Mouse (Mus musculus) kidney, postnatal 0 days (tissue): ENCODE results near the gene Sgms1. TPM values are rescaled to one million over a fixed set of nuclear protein-coding genes. Genes with fewer than 3 reads are reported as not detected.

ENCODE experiments used
- ATAC-seq: fragments of 200-750 bp; cut with Nextera tagmentation; replicated peaks from 2 replicates; pipeline ENCODE4 v1.8.0; 2017; ENCODE audit warnings: low read depth, moderate number of reproducible peaks, moderate TSS enrichment, moderate library complexity; ENCODE audit not compliant: low FRiP score
- DNase-seq: peaks from one replicate; pipeline ENCODE4 v3.0.0-alpha.2; 2016; ENCODE audit warnings: low spot score
- H3K27ac ChIP-seq: fragments of 300-500 bp; sonication (generic); 2 replicates; pipeline ENCODE4 v1.5.1; 2014; ENCODE audit warnings: mild to moderate bottlenecking
- H3K27me3 ChIP-seq: fragments of 300-500 bp; sonication (generic); 2 replicates; pipeline ENCODE4 v1.6.1; 2014; ENCODE audit warnings: low read length, mixed read lengths; ENCODE audit not compliant: insufficient read depth
- H3K36me3 ChIP-seq: fragments of 300-500 bp; sonication (generic); 2 replicates; pipeline ENCODE4 v1.6.1; 2014; ENCODE audit warnings: low read length, mixed read lengths; ENCODE audit not compliant: insufficient read depth
- H3K4me1 ChIP-seq: fragments of 300-500 bp; sonication (generic); replicated peaks from 2 replicates; pipeline ENCODE4 v1.6.1; 2014; ENCODE audit warnings: antibody characterized with exemption, low read length, mixed read lengths; ENCODE audit not compliant: insufficient read depth
- H3K4me2 ChIP-seq: fragments of 300-500 bp; sonication (generic); 2 replicates; pipeline ENCODE4 v1.6.1; 2014; ENCODE audit warnings: mild to moderate bottlenecking, low read length, moderate library complexity, mixed read lengths
- H3K4me3 ChIP-seq: fragments of 300-500 bp; sonication (generic); replicated peaks from 2 replicates; pipeline ENCODE4 v1.5.1; 2014; ENCODE audit warnings: low read depth, low read length
- H3K9ac ChIP-seq: fragments of 300-500 bp; sonication (generic); 2 replicates; pipeline ENCODE4 v1.6.1; 2014; ENCODE audit warnings: low read depth, low read length
- H3K9me3 ChIP-seq: fragments of 300-500 bp; sonication (generic); replicated peaks from 2 replicates; pipeline ENCODE4 v1.6.1; 2016; ENCODE audit warnings: low read length, inconsistent platforms, mixed read lengths
- CTCF ChIP-seq: IDR thresholded peaks from 2 replicates; pipeline ENCODE4 v1.5.1; 2016; ENCODE audit warnings: antibody characterized with exemption, low read depth, mild to moderate bottlenecking, moderate library complexity
- WGBS: fragments of 180-500 bp; shearing (Covaris S2); extraction: QIAGEN DNeasy Blood & Tissue Kit; methylation state at CpG from one replicate; pipeline ENCODE4 v1.1.7; 2014; 5-methylcytosine and 5-hydroxymethylcytosine counted together
- polyA plus RNA-seq: library from polyadenylated mRNA; unstranded; fragments of >200 nt; fragmentation: Nextera tagmentation; extraction: Ambion mirVana; gene quantifications from 2 replicates; pipeline ENCODE4 v1.2.1, GENCODE M21; 2015

Gene Sgms1
- polyA plus RNA-seq, 1 experiment from 2014 or later = 42.4 TPM

GRCm38 (mm10) chr19:32171981-32172380 lies 217.5 kb downstream of the Sgms1 start:
- Histone ChIP-seq H3K4me1 (0 out of 2 replicates have a peak, but pooled peaks cover 2% of the 10 kb centered on the region), H3K4me3 (no peak overlapping the region), H3K27ac (no peak overlapping the region), H3K36me3 (no peaks in the 10 kb centered on the region), H3K27me3 (no peaks in the 10 kb centered on the region), H3K9me3 (no peaks in the 10 kb centered on the region), H3K9ac (no peak overlapping the region), H3K4me2 (no peak overlapping the region)
- ATAC-seq = no peak
- DNase-seq = no peak
- no peak for TF ChIP-seq CTCF
- WGBS = 82% methylated on average over 7 of the region's 7 CpGs

GRCm38 (mm10) chr19:32169634-32170540 lies 219.6 kb downstream of the Sgms1 start:
- Histone ChIP-seq H3K4me2 (no peak overlapping the region), H3K27ac (no peak overlapping the region), H3K9me3 (no peaks in the 10 kb centered on the region), H3K4me1 (0 out of 2 replicates have a peak, but pooled peaks cover 2% of the 10 kb centered on the region), H3K4me3 (no peak overlapping the region), H3K36me3 (no peaks in the 10 kb centered on the region), H3K9ac (no peak overlapping the region), H3K27me3 (no peaks in the 10 kb centered on the region)
- TF ChIP-seq CTCF = peak; percentile 72
- WGBS = 78% methylated on average over 8 of the region's 9 CpGs
- DNase-seq (peak; percentile 69), ATAC-seq (no peak)

- H3K36me3 ChIP-seq = 0 out of 2 replicates have a peak, but pooled peaks cover 3% of the 10 kb centered on the region
- WGBS = 77% methylated on average over 9 of the region's 9 CpGs
- TF ChIP-seq CTCF = no peak
These were observed 221.5 kb downstream of the Sgms1 start for GRCm38 (mm10) chr19:32168031-32168430.

GRCm38 (mm10) chr19:32166823-32167605 lies 222.5 kb downstream of the Sgms1 start:
- Histone ChIP-seq H3K27me3 (no peaks in the 10 kb centered on the region), H3K4me1 (no peaks in the 10 kb centered on the region), H3K27ac (no peak overlapping the region), H3K9ac (no peak overlapping the region), H3K9me3 (no peaks in the 10 kb centered on the region), H3K36me3 (0 out of 2 replicates have a peak, but pooled peaks cover 3% of the 10 kb centered on the region), H3K4me2 (no peak overlapping the region), H3K4me3 (no peak overlapping the region)
- TF ChIP-seq CTCF = no peak
- WGBS = 85% methylated on average over 13 of the region's 13 CpGs
- no peak for ATAC-seq
- DNase-seq = no peak

More at GRCm38 (mm10) chr19:32168031-32168430, 221.5 kb downstream of the Sgms1 start:
- ATAC-seq (no peak), DNase-seq (no peak)
- H3K4me1 ChIP-seq = 0 out of 2 replicates have a peak, but pooled peaks cover 2% of the 10 kb centered on the region
- no peak overlapping the region for H3K4me2 ChIP-seq
- H3K9ac ChIP-seq = no peak overlapping the region
- no peak overlapping the region for H3K4me3 ChIP-seq
- H3K9me3 ChIP-seq = no peaks in the 10 kb centered on the region
- no peaks in the 10 kb centered on the region for H3K27me3 ChIP-seq
- no peak overlapping the region for H3K27ac ChIP-seq

- Histone ChIP-seq H3K4me3 (no peak overlapping the region), H3K4me2 (no peak overlapping the region), H3K36me3 (0 out of 2 replicates have a peak, but pooled peaks cover 3% of the 10 kb centered on the region), H3K9ac (no peak overlapping the region), H3K27me3 (no peaks in the 10 kb centered on the region), H3K27ac (no peak overlapping the region), H3K4me1 (no peaks in the 10 kb centered on the region), H3K9me3 (no peaks in the 10 kb centered on the region)
- 89% methylated on average over 6 of the region's 6 CpGs for WGBS
- DNase-seq = no peak
- no peak for TF ChIP-seq CTCF
- ATAC-seq = no peak
These were observed 223.8 kb downstream of the Sgms1 start for GRCm38 (mm10) chr19:32165711-32166110.

GRCm38 (mm10) chr19:32164128-32164527 lies 225.4 kb downstream of the Sgms1 start:
- H3K4me3 ChIP-seq = no peak overlapping the region
- no peak overlapping the region for H3K9ac ChIP-seq
- ATAC-seq (no peak), DNase-seq (no peak)
- TF ChIP-seq CTCF = no peak
- peaks cover 13% of the 10 kb centered on the region for H3K36me3 ChIP-seq
- H3K27me3 ChIP-seq = no peaks in the 10 kb centered on the region
- H3K9me3 ChIP-seq = no peaks in the 10 kb centered on the region
- no peak overlapping the region for H3K4me2 ChIP-seq
- no peaks in the 10 kb centered on the region for H3K4me1 ChIP-seq
- WGBS = 97% methylated on average over 4 of the region's 4 CpGs
- H3K27ac ChIP-seq = no peak overlapping the region
